Mouse (Mus musculus) left cerebral cortex, adult 9 months (tissue): ENCODE results near the gene Ttll11.
A peak's percentile ranks its signal among the peaks of the same experiment; 100 is the strongest.

Source experiments
- DNase-seq, 2 experiments: peaks; one replicate each; pipeline ENCODE4 v3.0.0; 2022; ENCODE audit warnings: low spot score in 2 of 2

Gene Ttll11

DNA sequence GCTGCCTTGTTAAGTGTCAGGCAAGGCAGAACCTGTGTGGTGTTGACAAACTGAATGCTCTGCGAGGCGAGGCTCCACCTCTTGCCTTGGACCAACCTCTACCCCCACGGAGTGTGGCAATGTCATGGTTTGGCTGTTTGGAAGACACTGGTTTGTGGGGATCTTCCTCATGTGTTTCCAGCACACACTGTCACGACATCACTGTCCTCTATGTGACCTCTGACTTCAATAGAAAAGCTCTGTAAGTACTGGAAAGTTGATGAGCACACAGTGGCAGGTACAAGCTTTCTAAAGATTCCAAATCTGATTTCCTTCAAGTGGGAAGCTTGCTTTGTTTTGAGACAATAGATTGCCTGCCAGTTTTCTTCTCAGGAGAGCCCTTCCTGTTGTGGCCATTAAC, 126.7 kb downstream of the Ttll11 start:
- no peak for DNase-seq

DNA sequence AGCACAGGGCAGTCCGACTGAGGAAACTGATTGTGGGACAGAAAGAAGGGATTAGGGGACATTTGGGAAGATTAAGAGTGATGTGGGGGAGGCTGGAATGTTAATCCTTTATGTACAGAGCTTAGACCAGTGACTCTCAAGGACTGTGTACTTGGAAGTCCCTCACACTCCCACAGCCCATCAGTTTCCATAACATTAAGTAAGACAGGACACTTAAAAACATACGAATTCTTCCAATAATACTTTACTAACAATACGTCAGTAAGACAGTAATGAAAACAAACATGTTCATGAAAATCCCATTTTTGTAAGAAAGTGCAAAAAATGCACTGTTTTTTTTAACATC, 127.6 kb downstream of the Ttll11 start:
- DNase-seq, result no peak

DNA sequence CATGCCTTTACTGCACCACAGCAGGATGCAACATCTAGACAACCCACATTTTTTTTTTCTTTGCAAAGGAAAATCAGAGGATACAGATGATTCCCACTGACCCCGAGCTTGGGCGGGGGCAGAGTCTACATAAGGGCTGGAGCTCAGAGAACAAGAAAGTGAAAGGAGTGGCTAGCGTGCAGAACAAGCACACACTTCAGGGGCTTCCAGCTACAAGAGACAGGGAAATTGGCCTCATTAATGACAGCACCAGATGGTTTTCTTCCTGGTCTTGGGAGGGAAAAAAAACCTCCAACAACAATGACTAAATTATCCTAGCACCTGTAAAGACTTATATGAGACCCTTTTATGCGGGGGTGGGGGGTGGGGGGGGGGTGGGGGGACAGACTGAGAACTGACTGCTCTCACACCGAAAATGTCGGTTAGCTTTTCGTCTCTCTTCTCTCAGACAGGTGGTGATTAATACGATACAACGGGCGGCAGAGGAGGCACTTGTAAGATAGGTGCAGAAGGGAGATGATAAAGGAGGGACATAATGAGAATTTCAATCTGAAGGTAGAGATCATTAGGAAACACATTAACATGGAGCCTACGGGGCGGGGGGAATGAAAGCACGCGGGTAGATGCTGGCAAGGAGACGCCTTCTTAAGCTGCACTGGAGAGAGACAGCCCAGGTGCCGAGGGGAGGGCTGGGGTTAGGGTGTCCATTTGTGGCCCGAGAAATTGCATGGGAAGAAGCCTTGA, 128.1 kb downstream of the Ttll11 start:
- no peak for DNase-seq

DNA sequence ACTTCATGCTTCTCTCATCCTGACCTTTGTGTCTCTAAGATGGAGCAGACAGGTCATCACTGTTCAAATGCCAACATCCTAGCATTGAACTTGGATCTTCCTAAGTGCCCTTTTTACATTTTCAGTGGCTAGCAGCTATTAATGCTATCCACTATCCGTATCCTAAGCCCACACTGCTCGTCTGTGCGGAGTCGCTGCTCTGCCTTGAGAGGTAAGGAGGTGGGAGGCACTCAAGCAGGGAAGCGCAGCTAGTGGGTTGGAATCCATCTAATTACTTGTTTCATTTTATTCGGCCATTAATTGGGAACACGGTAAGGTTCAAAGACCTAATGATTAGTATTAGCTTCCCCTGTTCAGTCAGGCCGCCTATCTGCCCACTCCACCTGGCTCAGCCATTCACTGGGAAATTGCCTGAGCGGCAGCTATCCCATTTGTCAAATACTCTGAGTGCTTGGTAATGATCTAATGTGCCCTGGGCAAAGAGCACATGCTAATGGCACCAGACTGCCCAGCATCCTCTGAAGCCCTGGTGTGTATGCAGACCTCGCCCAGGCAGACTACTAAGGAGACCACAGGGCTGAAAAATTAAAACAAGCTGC, 130.0 kb downstream of the Ttll11 start:
- no peak for DNase-seq

DNA sequence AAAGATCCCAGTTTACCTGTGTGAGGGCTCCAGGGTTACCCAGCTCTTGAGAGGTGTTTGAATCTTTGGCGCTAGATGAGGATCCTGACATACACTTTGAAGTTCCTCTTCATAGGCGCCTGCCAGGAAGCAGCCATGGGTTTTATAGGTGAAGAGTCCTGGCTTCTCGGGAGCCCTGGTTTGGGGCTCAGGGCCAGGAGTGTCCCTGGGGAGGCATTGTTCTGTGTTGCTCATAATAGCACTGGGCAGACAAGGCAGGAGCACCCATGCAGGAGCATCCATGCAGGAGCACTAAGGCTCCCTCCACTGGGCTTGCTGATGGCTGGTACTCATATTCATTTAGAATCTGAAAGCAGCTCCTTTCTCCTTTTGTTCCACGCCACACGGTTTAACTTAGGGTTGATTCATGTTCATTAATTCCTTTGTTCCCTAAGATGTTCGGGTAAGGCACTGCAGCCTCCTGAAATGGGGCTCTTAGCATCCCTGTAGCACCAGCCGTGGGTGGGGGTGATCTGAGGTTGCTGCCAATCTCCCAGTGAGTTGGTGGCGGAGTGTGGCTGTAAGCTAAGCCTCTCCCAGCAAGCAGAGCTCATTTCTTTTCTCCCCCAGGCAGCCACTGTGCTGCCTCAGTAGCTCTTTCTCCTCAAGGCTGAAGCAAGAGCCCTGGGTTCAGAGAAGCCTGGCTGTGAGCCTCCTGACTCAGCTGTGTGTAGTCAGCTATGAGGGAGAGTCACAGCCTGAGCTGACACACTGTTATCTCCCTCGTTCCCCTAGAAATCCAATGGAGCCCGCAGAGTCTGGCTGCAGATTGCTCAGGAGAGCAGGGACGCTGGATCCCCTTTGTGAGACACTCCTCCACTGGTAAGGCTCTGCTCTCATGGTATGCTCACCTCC, 133.9 kb downstream of the Ttll11 start:
- DNase-seq, result peak; percentile 70 to 82

DNA sequence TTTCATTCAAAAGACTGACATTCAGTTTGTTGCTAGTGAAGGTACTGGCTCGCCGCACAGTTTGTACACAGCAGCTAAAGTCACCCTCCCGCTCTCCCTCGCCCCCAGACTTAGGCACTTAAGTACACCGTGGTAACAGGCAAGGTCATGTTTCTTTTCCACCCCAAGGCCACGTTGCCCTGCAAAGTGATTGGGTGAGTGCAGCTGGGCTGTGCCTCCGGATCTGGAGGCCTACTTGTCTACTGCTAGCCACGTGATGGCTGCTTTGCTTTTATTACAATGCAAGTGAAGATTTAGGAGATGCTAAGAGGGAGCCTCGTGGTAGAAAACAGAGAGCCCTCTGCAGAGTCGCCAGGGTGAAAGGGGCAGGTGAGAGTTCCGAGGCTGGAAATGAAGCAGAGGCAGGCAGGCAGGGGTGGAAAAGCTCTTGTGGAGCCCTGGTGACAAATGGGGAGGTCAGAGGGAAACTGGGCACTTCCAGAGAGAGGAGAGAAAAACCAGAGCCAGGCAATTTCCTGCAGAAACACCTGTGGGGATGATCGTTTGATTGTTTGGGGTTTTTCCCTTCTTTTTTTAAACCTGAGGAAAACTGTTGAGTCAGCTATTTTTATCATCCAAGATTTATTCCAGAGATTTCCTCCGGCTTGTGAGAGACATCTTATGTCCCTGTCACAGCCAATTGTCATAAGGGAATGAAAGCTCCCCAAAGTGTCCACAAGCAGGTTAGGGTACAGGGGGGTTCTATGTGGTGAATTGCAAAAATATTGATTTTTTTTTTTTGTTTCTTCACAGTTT, 135.6 kb downstream of the Ttll11 start:
- DNase-seq, result no peak

DNA sequence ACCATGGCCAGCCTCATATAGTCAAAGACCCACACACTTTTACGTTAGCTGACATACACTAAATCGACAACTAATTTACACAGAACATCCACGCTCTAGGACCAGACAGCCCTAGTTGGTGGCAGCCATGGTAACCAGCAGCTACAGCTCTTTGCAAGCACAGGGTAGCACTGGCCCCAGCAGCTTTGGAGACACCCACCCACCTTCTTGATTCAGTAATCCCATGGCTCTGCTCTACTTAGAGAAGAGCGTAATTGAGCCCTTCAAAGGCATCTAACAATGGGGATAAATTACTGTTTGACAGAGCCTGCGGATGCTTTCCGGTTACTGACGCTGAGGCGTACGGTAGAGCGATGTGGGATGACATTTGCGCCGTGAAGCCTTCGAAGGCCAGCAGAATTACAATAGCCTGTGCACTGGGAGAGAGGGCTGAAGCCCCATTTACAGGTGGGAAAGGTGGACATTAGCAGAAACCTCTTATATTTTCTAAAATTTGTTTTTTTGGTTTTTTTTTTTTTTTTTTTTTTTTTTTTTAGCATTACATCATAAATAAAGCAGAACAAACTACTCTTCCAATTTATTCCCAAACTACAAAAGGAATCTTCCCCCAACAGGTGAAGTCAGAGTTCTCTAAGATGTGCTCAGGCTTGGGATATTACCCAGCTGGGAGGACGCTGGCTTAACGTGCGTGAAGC, 136.8 kb downstream of the Ttll11 start:
- peak; percentile 39 to 42 for DNase-seq

DNA sequence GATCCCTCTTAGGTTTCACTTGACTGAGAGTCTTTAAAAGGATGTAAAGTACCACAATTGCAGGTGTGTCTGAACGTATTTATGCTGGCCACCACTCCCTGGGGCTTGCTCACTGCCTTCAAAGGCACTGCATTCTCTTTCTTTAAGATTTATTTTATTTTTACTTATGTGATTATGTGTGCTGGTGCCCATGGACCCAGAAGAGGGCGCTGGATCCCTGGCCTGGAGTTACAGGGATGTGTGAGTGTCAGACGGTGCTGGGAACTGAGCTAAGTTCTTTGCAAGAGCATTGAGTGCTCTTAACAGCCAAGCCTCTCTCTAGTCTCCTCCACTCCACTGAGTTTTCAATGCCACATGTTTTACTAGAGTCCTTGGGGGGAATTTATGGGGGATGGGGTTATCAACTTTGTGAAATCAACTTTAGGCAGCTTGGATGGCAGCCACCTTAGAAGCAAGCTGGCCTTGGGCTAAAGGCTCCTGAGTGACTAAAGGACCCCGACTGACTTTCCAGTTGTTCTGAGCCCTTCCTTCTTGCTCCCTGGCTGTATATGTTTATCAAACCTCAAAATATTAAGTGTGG, 137.8 kb downstream of the Ttll11 start:
- DNase-seq, result no peak

DNA sequence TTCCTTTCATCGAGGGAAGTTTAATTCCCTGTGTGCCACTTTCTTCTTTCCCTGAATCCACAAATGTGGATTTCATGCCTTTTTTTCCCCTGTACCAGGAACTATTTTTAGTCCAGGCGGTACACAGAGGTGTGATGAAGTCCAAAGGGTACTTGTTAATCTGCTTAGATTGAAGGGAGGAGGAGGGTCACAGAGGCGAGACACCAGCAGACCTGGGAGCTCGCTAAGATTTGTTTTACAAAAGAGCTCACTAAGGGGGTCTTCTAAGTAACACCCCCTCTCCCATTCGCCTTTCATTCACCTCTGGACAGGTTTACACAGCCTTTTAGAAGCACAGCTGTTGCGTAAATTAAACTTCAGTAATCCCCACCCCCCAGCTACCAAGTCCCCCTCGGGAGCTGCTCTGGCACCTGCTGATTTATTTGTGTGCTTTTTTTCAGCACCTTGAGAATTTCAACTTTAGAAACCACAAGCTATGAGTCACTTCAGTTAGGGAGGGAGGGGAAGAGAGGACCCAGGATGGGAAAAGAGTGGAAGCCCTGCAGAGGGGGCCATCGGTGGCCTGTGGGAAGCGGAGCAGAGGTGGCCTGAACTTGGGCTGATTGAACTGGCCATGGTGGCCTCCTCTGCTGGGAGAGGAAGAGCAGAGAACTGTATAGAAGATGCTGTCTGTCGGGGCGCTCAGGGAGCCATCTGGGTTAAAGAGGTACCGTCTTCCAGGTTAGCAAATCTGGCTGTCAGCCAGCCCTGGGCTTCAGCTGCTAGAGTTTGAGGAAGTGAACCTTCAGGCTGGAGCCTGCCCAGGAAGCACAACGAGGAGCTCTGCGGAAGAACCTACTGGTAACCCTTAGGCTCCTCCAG, 138.5 kb downstream of the Ttll11 start:
- DNase-seq, result peak in 1 of 2 experiments; percentile 20

DNA sequence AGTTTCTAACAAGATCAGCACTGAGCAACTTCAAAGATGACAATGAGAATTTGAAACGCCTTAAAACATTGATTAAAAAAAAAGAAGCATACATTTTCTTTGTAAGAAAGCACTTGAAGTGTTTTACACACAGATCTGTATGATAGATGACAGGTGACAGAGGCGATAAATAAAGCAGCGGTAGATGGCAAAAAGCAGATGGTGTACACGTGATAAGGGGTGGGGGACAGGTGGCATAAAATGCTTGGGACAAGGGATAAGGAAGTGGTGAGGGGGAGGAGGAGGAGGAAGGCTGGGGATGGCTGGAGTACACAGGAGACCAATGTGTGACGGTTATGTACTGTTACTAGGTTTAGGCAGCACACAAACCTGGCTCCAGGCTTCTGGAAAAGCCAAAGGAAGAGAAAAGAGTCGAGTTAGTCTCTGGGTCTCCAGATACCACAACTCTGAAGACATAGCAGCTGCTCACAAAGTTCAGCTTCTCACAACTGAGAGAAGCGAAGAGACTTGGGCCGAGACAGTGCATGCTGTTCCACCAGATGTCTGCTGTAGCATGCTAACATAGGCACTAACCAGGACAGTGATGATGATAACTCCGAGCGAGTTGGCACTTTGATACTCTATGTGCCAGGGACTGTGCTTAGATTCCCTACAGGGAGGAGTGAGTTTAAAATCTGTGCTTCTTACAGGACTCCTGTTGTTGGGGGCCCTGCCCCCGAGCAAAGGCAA, 140.8 kb downstream of the Ttll11 start:
- DNase-seq, result no peak

DNA sequence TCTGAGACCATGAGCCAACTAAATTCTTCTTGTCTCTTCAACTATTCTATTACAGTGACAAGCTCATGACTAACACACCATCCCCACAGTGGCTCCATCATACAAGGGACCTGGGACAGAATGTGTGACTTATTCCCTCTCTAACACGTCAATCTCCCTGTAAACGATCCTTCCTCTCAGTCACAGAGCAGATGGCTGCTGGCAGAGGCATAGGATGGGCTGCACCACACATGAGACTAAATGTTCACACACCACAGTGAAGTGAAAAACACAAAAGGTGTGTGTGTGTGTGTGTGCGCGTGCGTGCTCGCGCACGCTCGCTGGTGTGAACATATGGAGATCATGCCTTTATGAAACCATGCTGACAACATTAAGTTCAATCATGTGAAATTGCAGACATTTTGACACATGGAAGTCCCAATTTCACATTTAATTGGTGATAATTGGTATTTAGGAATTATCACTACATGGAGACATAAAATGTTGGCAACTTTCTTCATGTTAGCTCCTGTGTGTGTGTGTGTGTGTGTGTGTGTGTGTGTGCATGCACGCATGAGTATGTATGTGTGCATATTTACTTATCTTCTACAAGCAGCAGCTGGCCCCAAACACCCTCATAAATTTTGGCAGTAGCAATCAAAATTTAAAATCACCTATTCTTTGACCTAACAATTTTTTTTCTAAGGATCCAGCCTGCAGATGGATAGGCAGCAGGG, 145.4 kb downstream of the Ttll11 start:
- no peak for DNase-seq

DNA sequence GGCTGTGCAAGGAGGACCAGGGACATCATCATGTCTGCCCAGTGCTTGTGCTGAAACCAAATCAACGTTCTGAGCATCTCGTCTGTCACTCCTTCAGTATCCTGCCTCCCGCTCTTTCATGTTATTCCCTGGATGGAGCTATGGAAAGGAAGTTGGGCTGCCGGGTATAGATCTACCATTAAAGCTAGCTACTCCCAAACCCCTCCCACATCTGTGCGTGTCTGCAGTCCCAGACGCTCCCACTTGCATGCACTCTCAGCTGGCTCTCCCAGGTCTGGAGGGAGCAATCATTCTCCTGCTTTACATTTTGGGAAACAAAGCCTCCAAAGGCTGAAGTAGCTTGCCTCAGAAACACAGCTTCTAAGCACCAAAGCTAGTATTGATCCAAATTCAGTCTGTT, 146.2 kb downstream of the Ttll11 start:
- no peak for DNase-seq

DNA sequence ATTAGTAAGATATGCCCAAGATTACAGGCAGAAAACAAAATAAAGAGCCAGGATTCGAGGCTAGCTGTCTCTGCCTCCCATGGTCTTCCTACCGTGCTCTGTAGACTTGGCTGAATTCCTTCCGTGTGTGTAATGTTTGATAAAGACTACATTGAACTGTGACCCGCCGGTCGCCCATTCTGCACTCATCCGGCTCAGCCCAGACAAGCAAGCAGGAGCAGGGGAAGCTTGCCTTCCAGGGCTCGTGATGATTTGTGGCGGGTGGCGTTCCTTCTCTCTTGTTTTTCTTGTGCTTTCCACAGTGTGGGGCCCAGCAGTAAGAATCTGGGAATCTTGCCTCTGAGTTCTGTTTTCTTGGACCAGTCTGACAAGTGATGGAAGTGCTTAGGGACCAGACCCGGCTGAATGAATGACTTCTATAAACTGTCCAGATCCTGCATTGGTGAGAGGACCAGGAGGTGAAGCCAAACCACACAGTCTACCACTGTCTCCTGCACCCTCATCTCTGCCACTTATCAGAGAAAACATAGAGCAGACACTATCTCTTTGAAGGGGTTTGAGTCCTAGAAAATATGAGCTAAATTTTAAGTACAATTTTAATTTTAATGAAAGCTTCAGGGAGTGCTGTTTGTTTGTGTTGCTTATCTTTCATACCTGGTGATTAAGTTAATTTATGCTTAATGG, 146.8 kb downstream of the Ttll11 start:
- no peak for DNase-seq

DNA sequence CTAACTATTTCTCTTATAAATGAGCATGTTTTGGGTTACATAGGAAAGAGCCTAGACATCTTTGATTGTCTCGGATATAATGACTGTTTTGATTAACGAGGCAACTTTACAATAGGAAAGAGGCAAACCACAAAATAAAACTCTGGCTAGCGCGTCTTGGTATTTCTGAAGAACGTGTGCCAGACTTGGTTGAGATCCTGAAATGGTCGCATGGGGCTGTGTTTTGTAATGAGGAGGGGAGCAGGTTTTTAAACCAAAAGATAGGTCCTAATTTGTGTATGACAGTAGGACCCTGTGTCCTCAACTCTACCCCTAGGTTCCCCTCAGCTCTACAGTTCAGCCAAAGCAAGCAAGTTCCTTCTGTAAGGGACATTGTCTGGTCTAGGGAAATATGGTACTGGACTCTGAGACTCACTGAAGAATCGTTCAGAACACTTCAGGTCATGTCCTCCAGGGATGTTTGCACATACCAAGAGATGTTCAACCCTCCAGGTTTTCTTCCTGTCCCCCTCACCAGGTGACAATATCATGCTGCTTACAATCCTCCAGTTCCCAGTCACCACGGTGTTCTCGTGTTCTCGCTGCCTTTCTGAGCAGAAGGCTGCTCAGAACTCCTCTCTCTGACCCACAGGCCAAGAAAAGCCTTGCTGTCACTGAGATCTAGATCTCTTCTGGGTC, 147.7 kb downstream of the Ttll11 start:
- no peak for DNase-seq

DNA sequence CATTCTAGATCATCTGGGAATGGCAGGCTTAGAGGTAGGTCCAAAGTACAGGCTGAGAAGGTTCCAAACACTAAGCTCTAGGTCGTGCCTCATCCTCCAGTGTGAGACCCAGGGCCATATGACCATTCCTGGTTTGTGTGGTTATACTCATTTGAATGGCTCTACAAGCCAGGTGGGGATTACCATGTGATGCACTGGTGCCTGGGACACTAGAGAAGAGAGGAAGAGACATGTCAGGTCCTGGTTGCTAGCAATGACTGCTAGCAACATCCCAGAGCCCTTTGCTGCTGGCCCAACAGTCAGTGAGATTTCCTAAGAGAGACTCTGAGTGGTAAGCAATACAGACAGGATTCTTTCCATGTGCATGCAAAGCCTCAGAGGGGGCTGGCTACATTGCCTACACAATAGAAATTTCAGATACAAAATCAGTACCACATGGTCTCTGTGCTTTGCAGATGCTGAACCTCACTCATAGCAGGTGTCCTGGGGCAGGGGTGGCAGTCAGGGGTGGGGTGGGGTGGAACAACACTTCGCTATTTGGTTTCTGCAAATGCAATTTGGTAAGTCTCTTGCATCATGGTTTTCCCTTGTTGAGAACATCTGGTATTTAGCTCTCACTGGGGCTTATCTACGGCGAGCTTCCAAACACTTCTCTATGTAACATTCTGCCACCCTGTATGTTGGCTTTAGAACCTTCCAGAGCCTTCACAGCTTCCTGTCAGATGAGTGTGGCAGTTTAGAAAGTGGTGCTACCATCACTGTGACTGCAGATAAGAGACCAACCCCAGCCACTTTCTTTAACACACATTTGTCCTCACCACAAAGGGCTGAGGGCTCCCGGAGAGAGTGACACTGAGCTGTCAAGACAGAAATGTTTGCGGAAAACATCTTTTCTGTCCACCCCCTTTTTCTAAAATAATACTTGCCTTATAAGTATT, 148.5 kb downstream of the Ttll11 start:
- no peak for DNase-seq

DNA sequence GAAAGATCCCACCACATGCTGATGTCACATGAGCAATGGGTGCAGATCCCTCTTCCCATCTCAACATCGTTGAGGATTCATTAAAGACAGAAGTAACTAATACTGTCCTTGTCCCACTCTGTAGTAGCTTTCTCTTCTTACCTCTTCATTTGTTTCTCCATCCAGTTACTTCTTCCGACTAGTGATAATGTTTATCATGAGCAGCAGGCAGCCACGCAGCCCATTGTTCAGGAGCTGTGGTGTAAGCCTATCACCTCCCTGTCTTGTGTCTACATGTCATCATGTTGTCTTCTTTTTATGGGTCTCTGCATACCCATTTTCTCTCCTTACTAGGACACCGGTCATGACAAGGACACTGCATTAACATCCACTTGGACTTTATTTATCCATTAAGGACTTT, 150.6 kb downstream of the Ttll11 start:
- DNase-seq, result no peak
